Mouse (Mus musculus) right cerebral cortex, adult 18-20 months (tissue): Measurements from ENCODE around the gene Tbc1d24.

Source experiments
- DNase-seq: peaks from one replicate; pipeline ENCODE4 v3.0.0; 2022; ENCODE audit warnings: mixed read lengths

The Tbc1d24 gene

DNA sequence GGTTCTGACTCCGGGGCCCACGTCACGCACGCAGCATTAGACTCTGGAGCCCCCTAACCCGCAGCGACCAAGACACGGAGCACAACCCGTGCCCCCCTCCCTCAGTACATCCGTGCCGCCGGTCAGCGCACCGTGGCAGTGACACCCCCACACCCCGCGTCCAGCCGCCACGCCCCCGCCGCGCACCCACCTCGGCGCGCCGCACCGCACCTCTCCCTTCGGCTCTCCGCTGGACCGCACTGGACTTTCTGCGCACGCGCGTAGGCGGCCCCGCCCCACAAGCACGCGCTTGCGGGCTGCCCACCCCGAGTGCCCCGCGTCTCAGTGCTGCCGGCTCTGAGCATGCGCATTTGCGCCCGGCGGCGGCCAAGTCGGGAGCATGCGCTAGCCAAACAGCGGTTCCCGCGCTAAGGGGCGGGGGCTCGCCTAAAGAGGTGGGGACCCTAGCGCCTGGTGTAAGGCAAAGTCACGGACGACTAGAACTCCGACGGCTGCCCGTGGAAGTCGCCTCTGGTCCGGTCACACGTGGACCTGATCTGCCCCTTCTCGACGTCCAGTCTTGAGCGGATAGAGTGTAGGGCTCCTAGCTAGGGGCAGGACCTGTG lies at the start of gene Tbc1d24:
Gene Tbc1d24, minus strand, starts transcription at position 279 of the 605 bp plus-strand sequence.
- DNase-seq, result peak; percentile 96

DNA sequence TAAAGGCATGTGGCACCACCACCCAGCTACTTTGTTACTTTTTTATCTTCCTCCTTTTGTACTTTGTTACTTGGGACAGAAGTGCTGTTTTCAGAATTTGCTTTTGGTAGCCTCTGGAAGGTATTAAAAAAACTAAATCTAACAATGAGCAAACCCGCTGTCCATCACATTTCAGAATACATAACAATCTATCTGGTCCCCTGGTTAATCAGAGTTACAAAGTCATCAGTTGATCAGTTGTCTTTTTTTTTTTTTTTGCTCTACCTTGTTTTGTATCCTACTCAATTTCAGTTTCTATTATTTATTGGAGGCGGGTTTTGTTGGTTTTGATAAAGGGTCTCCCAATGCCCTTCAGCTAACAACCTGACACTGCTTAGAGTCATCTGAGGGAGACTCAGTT lies 47.0 kb upstream of the Tbc1d24 start:
- DNase-seq, result no peak

DNA sequence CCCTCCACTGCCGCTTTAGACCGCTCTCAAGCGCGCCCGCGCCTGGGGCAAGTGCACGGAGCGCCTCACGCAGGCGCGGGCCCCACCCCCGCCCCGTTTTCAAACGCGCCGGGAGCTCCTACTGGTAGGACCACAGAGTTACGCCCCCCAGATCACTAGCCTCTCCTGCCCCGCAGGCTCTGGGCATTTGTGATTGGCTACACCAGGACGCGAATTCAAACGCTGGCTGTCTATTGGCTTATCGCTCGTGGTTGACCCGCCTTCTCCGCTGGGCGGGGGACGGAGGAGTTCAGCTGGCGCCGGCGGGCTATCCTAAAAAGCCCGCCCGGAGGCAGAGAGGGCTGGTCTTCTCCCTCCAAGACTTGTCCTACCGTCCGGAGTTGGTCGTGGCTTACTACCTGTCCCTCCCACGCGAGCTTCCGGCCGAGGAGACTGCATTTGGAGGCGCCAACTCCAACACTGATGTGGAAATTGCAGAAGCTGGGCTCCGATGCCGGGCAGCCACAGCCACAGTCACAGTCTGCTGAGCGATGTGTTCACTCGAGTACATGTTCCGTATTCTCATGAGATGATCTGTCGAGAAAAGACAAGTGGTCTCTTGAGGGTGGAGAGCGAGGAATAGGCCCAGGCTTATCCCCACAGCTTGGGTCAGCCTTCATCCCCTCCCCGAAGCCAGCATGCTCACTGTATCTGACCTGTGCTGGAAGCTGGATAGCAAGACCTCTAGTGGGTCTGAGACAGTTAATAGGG lies 46.1 kb upstream of the Tbc1d24 start, which contains the start of gene Ccnf:
Gene Ccnf, minus strand, starts transcription at position 165 of the 750 bp plus-strand sequence.
- DNase-seq, result peak; percentile 98

- no peak for DNase-seq
Observed at GRCm38 (mm10) chr17:24250988-24251319, 45.6 kb upstream of the Tbc1d24 start.

DNA sequence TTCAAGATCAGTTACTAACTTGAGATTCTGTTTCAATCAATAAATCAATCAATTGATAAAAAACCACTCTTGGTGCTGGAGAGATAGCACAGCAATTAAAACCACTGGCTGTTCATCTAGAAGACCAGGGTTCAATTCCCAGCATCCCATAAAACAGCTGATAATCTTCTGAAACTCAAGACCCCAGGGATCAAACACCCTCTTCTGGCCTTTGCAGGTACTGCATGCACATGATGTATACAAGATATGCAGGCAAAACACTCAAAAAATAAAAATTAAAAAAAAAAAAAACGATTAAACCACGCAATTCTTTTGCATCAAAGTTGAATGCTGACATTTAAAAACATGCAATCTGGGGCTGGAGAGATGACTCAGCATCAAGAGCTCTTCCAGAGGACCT lies 43.3 kb upstream of the Tbc1d24 start:
- DNase-seq, result no peak

DNA sequence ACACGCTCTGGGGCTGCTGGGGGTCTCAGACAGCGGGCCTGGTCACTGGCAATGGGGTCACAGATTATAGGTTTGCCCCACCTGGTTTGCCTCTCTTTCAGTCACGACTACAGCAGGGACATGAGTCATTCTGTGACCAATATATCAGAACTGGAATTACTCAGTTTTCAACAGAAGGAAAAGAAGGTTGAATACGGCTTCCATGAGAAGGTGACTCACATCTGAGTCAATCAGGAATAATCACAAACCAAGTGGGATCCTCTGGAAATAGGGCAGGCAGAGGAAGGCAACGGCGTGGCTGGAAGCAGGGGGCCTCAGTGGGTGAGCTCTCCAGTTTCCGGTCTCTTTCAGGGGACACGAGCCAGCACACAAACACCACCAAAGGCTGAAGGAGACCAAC lies 38.7 kb upstream of the Tbc1d24 start:
- peak; percentile 49 for DNase-seq

DNA sequence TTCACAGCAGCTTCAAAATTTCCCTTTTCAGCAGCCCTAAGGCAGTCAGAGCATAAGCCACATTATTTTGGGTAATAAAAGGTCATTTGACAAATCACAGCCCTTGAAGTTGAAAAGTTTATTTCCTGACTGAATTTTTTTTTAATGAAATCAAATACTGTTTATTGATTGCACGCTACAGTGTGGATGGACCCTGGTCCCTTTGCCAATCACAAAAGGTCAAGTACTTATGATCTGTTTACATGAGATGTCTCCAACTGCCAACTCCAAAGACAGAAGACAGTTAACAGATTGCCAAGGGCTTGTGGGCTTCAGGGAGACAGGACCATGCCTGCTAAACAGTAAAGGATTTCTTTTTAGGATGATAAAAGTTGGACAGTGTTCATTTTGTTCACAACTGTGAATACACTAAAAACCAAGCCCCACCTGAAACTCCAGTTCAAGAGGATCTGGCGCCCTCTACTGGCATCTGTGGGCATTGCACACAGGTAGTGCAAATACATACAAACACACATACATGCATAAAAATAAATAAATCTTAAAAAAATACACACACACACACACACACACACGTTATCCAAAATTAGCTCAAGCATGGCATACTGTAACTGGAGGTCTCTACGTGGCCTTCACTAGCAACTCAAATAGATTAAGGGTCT lies 38.1 kb upstream of the Tbc1d24 start:
- no peak for DNase-seq

- no peak for DNase-seq
Observed at GRCm38 (mm10) chr17:24236921-24237320, 31.6 kb upstream of the Tbc1d24 start.

- DNase-seq, result no peak
Observed at GRCm38 (mm10) chr17:24236479-24236878, 31.1 kb upstream of the Tbc1d24 start.

DNA sequence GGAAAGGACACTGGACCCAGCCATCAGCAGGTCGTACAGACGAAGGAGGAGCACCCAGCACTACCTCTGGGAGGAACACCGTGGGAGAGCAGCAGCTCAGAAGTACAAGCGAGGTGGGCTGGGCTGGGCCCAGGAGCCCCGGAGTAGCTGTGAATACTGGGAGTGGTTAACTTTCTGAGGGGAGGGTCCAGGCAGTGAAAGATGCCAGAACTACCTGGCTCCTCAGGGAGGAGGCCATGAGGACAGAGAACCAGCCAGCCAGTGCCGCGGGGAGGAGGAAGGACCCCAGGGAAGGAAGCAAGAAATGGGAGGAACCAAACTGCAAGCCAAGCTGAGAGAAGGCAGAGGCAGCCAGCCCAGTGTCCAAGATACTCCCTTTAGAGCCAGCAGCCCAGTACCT lies 22.6 kb upstream of the Tbc1d24 start:
- DNase-seq, result no peak

DNA sequence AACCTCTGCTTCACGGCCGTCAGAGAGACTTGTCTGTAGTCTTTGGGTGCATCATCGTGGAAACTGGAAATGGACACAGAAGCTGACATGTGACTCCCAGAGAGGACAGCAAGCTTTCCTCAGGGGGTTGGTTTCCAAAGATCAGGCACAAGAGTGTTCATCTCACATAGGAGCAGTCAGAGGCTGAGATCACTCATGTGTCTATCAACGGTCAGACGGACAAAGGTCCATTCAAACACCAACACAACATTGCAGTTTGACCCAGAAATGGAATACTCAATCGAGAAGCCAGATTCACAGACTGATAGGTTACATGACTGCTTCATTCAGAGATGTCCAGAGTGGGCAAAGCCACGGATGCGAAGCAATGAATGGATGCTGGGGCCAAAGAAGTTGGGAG lies 21.4 kb upstream of the Tbc1d24 start:
- DNase-seq, result no peak

DNA sequence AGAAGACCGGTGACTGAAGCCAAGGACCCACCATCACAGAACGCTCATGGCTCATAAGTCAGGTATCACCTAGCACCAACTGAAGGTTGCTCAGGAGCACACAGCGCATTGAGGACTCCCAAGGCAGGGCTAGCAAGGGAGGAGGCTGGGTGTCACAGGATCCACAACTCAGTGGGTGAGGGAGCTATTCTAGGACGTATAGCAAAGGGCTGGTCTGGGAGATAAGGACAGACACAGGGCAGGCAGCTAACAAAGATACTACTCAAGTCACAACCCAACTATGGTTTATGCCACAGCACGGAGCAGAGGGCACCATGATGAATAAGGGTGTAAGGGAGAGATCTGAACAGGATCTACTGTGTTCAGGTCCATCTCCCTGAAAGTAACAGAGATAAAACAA lies 20.5 kb upstream of the Tbc1d24 start:
- DNase-seq, result no peak

DNA sequence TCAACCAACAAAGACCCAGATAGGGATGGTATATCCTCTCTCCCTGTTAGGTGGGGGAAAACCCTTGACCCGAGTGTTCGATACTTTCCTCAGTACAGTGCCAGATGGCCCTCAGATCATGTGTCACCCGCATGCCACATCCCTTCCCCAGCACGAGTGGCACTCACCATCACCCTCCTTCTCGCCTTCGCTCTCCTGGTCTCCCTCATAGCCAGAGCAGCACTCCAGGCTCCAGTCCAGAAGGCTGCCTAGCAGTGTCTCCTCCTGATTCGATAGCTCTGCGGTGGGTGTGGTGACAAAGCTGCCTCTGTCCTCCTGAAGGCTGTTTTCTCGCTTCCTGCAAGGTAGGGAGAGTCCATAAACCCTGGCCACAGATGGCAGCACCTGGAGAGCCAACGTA lies 19.4 kb upstream of the Tbc1d24 start:
- no peak for DNase-seq

DNA sequence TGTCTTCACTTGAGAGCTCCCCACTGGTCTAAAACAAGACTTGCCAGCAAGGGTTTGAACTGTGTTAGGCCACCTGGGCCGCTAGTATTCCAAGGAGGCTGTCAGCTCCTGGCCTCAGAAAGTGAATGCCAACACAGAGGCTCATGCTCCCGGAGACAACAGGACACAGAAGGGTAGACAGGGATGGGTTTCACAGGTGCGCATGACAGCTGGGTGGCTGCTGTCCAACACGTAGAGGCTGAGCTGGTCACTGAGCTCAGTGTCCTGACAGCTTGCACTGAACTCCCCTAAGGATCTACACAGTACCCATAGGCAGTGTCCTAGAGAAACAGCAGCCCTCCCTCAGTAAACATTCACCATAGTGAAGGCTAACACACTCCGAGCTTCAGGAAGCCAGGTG lies 18.2 kb upstream of the Tbc1d24 start:
- no peak for DNase-seq

DNA sequence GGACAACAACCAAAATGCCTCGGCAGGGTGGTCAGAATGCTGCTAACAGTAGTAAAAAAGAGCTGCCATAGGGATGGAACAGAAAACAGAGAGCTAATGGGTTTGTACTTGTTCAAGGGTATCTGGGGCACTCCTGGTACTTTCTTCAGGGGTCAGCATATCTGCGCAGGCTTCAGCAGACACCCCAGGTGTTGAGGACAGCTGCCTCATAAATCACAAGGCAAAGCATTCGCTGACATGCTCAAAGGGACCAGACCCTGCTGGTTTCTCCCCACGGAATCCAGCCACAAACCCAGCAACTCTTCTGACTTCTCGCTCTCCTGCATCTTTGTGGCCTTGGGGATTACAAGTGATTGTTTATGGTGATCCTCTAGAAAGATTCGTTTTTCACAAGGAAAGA lies 17.3 kb upstream of the Tbc1d24 start:
- DNase-seq, result no peak

GRCm38 (mm10) chr17:24220435-24221411 lies 15.4 kb upstream of the Tbc1d24 start, which contains the start of gene Tedc2:
TSS of gene Tedc2 (minus strand) at chr17:24220851.
- DNase-seq, result peak; percentile 95

DNA sequence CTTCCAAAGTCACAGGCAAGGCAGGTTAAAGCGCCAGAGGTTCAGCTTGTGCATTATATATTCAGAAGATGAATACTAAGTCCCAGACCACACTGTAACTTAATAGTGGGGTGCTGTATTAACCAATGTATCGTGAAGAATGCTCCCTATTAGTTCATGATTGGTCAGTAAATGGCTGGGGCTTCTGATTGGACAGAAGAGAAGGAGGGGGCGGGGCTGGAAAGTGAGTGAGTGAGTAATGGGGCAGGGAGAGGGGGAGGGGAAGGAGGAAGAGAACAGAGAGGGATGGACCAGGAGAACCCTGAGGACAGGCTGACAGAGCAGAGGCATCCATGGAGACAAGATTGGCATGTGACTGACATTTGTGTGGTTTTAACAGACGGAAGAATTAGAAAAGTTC lies 11.5 kb upstream of the Tbc1d24 start:
- DNase-seq, result no peak

DNA sequence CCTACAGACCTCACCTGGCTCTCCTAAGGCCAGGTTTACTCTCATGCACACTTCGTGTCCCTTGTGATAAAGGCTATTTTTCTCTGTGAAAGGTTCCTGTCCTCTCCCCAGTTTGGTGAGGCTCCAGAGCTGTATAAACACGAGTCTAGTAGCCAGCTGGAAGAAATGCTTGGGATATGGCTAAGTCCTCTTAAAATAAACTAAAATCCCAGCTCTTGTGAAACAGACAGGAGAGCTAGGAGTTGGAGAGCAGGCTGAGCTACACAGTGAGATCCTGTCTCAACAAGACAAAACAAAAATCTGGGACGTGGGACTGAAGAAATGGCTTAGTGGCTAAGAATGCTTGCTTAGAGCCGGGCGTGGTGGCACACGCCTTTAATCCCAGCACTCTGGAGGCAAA lies 7.8 kb upstream of the Tbc1d24 start:
- DNase-seq, result no peak

GRCm38 (mm10) chr17:24212441-24213018 lies 7.2 kb upstream of the Tbc1d24 start:
- no peak for DNase-seq

DNA sequence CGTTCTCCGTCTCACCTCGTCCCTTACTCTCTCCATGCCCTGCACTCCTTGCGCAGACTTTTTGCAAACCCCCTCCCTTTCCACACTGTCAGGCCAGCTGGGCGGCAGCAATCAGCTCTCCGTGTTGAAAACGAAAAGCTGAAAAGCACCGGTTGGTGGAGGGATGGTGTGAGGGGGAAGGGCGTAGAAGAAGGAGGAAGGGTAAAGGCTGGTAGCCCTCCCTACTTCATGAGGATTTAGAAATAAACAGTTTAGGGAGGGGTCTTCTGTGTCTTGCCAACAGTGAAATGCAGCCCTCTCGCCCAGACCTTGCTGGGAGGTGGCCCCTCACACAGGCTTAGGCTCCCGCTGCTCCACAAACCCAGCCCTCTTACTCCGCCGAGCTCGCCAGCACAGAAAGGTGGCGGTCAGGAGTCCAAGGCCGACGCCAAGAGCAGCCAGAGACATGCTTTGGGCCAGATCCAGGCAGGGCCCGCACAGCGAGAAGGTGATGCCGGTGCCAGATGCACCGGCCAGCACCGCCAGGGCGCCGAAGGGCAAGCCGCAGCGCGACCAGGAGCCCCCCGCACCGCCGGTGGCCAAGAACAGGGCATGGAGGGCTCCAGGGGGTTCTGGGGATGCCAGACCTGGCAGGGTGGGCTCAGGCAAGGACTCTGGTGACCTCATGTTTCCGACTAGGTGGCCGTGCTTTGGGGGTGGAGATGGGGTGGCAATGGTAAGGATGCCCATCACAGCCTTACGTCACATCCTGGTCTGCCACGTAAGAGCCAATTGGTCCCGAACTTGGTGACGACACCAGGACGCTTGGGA lies 6.5 kb upstream of the Tbc1d24 start:
- DNase-seq, result peak; percentile 92

GRCm38 (mm10) chr17:24210591-24210990 lies 5.2 kb upstream of the Tbc1d24 start:
- DNase-seq, result no peak

- no peak for DNase-seq
Observed at GRCm38 (mm10) chr17:24209916-24210240, 4.5 kb upstream of the Tbc1d24 start.
